Mouse (Mus musculus) neutrophil, adult 59 days (primary cell): ENCODE results near the gene Cstf2. TPM values are rescaled to one million over a fixed set of nuclear protein-coding genes. Genes with fewer than 3 reads are reported as not detected.

Source experiments
- total RNA-seq, 2 experiments: library from RNA; stranded (reverse); gene quantifications; 1 replicate in 1 of 2; 2 replicates in 1 of 2; pipeline ENCODE4 v1.2.4; 2023

Gene Cstf2
- total RNA-seq: 10 to 100 TPM; 15.0 to 25.0 TPM

GRCm38 (mm10) chrX:134058987-134059712, at the start of gene Cstf2:
Gene Cstf2, plus strand, starts transcription at chrX:134059187.

Other genes starting within 250 kb of the Cstf2 start
- not detected for gene Tnmd, start 208.2 kb upstream of the Cstf2 start, total RNA-seq
- under 1 TPM; 0.57 to 0.71 TPM for gene Tspan6, start 160.8 kb upstream of the Cstf2 start, total RNA-seq
- under 1 TPM in 1 of 2 experiments, not detected in 1; 0.15 TPM for gene Srpx2, start 150.8 kb upstream of the Cstf2 start, total RNA-seq
- under 1 TPM; 0.37 to 0.38 TPM for gene Sytl4, start 77.4 kb upstream of the Cstf2 start, total RNA-seq
- gene Xkrx, start 102.9 kb downstream of the Cstf2 start, total RNA-seq: 1 to 10 TPM in 1 of 2 experiments, under 1 TPM in 1; 0.31 to 1.0 TPM
- not detected for gene Arl13a, start 128.3 kb downstream of the Cstf2 start, total RNA-seq
- gene Nox1, start 162.8 kb downstream of the Cstf2 start, total RNA-seq: under 1 TPM in 1 of 2 experiments, not detected in 1; 0.47 TPM
- 10 to 100 TPM; 15.6 to 16.5 TPM for gene Trmt2b, start 217.8 kb downstream of the Cstf2 start, total RNA-seq
- not detected for gene Tmem35a, start 236.0 kb downstream of the Cstf2 start, total RNA-seq
- gene Cenpi, start 248.9 kb downstream of the Cstf2 start, total RNA-seq: 10 to 100 TPM in 1 of 2 experiments, 1 to 10 TPM in 1; 7.9 to 11.8 TPM